Comparison of ENCODE assay signal across 18 mouse cellular contexts in genomic region chr9:31527216-31527615, GRCm38 (mm10).
"Had no signal": no experiment of that assay in that cellular context is flagged by ENCODE, and none has a peak within 500 bp of the region (broad histone marks: within the 10 kb centered on the region; RNA-seq: fewer than 3 reads in every experiment).

No protein-coding gene starts in this region.

- H3K27ac ChIP-seq: lung, embryonic 15.5 days; macrophage; midbrain, embryonic 13.5 days; midbrain, embryonic 15.5 days; neural tube, embryonic 12.5 days; stomach, embryonic 15.5 days; stomach, postnatal 0 days had no signal

- H3K36me3 ChIP-seq: lung, embryonic 15.5 days; midbrain, embryonic 13.5 days; midbrain, embryonic 15.5 days; neural tube, embryonic 12.5 days; stomach, embryonic 15.5 days had no signal

- H3K27me3 ChIP-seq: lung, embryonic 15.5 days; megakaryocyte, embryonic 14.5 days; midbrain, embryonic 13.5 days; midbrain, embryonic 15.5 days; neural tube, embryonic 12.5 days; stomach, embryonic 15.5 days had no signal

- H3K9ac ChIP-seq: liver, postnatal 0 days; lung, embryonic 15.5 days; midbrain, embryonic 13.5 days; midbrain, embryonic 15.5 days; neural tube, embryonic 12.5 days; stomach, embryonic 15.5 days had no signal

- ATAC-seq: liver, postnatal 0 days; lung, postnatal 0 days; midbrain, embryonic 13.5 days; midbrain, embryonic 15.5 days had no signal

- H3K4me1 ChIP-seq: lung, embryonic 15.5 days; megakaryocyte, embryonic 14.5 days; midbrain, embryonic 13.5 days; midbrain, embryonic 15.5 days; neural tube, embryonic 12.5 days; stomach, embryonic 15.5 days had no signal

- H3K9me3 ChIP-seq: lung, embryonic 15.5 days; megakaryocyte, embryonic 14.5 days; midbrain, embryonic 13.5 days; midbrain, embryonic 15.5 days; neural tube, embryonic 12.5 days; stomach, embryonic 15.5 days had no signal

- DNase-seq: liver, postnatal 0 days; lung, adult 2 months; lung, postnatal 14 days; lung, postnatal 36 days; right cerebral cortex, postnatal 14 days; thymus, adult 2 months; thymus, postnatal 25 days; thymus, postnatal 4 days had no signal

- H3K4me2 ChIP-seq: lung, embryonic 15.5 days; midbrain, embryonic 11.5 days; midbrain, embryonic 13.5 days; midbrain, embryonic 15.5 days; neural tube, embryonic 12.5 days; stomach, embryonic 15.5 days had no signal

- H3K4me3 ChIP-seq: lung, embryonic 15.5 days; megakaryocyte, embryonic 14.5 days; midbrain, embryonic 13.5 days; midbrain, embryonic 15.5 days; neural tube, embryonic 12.5 days; stomach, embryonic 15.5 days had no signal
